Mouse (Mus musculus): ENCODE measurements at regions not wholly inside any gene's neighbourhood (a gene's known extent, or its start where the extent isn't known, plus 50 kb on each side); places are given as distances from the start of the nearest gene placed in this dataset.

- DNase-seq (ENCODE audit: inconsistent age in 2 of 2, low spot score in 1 of 2): no peak
Observed at GRCm38 (mm10) chr8:33997676-33998075, 113.9 kb downstream of the Gm10131 start.

- DNase-seq (ENCODE audit: inconsistent age in 2 of 2, low spot score in 1 of 2): no peak
Observed at GRCm38 (mm10) chr8:33992946-33993345, 118.6 kb downstream of the Gm10131 start.

- DNase-seq (ENCODE audit: inconsistent age in 2 of 2, low spot score in 1 of 2): no peak
Observed at GRCm38 (mm10) chr8:33991917-33992875, 119.3 kb downstream of the Gm10131 start.

- DNase-seq (ENCODE audit: inconsistent age in 2 of 2, low spot score in 1 of 2): no peak
Observed at GRCm38 (mm10) chr8:33991165-33991916, 120.2 kb downstream of the Gm10131 start.

- no peak for DNase-seq (ENCODE audit: inconsistent age in 2 of 2, low spot score in 1 of 2)
Observed at GRCm38 (mm10) chr8:33990039-33990438, 121.5 kb downstream of the Gm10131 start.

GRCm38 (mm10) chr8:33987755-33988104, 123.8 kb downstream of the Gm10131 start:
- peak; percentile 49 to 55 for DNase-seq (ENCODE audit: inconsistent age in 2 of 2, low spot score in 1 of 2)

GRCm38 (mm10) chr8:33987091-33987754, 124.3 kb downstream of the Gm10131 start:
- no peak for DNase-seq (ENCODE audit: inconsistent age in 2 of 2, low spot score in 1 of 2)

- DNase-seq (ENCODE audit: inconsistent age in 2 of 2, low spot score in 1 of 2): no peak
Observed at GRCm38 (mm10) chr8:33986657-33987056, 124.9 kb downstream of the Gm10131 start.

GRCm38 (mm10) chr8:33985430-33985977, 126.0 kb downstream of the Gm10131 start:
- DNase-seq (ENCODE audit: inconsistent age in 2 of 2, low spot score in 1 of 2): no peak

GRCm38 (mm10) chr8:33981629-33982028, 129.9 kb downstream of the Gm10131 start:
- peak in 1 of 2 experiments; percentile 68 for DNase-seq (ENCODE audit: inconsistent age in 2 of 2, low spot score in 1 of 2)

- no peak for DNase-seq (ENCODE audit: inconsistent age in 2 of 2, low spot score in 1 of 2)
Observed at GRCm38 (mm10) chr8:33980999-33981398, 130.5 kb downstream of the Gm10131 start.

All from adrenal gland, adult (tissue).